Mouse (Mus musculus) G1E (cell line): ENCODE data around the gene Msmo1.

Experiments
- CTCF ChIP-seq: IDR thresholded peaks from 2 replicates; pipeline ENCODE4 v1.5.1; 2012; ENCODE audit warnings: low read depth, low read length, inconsistent platforms, mixed read lengths
- GATA1 ChIP-seq: IDR thresholded peaks from 2 replicates; pipeline ENCODE4 v1.6.1; 2012; ENCODE audit warnings: borderline replicate concordance, low read length, inconsistent platforms, mixed read lengths
- GATA2 ChIP-seq: IDR thresholded peaks from 2 replicates; pipeline ENCODE4 v1.6.1; 2012; ENCODE audit warnings: low read depth, low read length, inconsistent platforms, borderline replicate concordance
- POLR2AphosphoS5 ChIP-seq: IDR thresholded peaks from 2 replicates; pipeline ENCODE4 v1.6.1; 2012; ENCODE audit warnings: low read depth, low read length, inconsistent platforms; ENCODE audit not compliant: insufficient replicate concordance
- TAL1 ChIP-seq: conservative IDR thresholded peaks from 2 replicates; pipeline ENCODE4 v1.6.1; 2012; ENCODE audit warnings: low read depth, low read length, inconsistent platforms, mixed read lengths

- TF ChIP-seq CTCF: no peak
- no peak for TF ChIP-seq GATA1
- TF ChIP-seq POLR2AphosphoS5: no peak
- TF ChIP-seq TAL1: no peak
- TF ChIP-seq GATA2: no peak
Observed at GRCm38 (mm10) chr8:64728156-64728555, 5.4 kb downstream of the Msmo1 start.
